Mouse (Mus musculus): ENCODE measurements around the gene Rad54l. TPM values are rescaled to one million over a fixed set of nuclear protein-coding genes. Genes with fewer than 3 reads are reported as not detected.

Gene Rad54l
- 25.0 and 29.4 TPM in 2 replicates for total RNA-seq (2012; rRNA removed)
- polyA plus RNA-seq (2012; ENCODE audit: insufficient read depth in 1 of 2, insufficient read length in 2 of 2, low read depth in 1 of 2, low replicate concordance in 2 of 2, missing spikeins in 1 of 2), result 10 to 100 TPM in 1 of 2 experiments, not detected in 1; 44.0 TPM

DNA sequence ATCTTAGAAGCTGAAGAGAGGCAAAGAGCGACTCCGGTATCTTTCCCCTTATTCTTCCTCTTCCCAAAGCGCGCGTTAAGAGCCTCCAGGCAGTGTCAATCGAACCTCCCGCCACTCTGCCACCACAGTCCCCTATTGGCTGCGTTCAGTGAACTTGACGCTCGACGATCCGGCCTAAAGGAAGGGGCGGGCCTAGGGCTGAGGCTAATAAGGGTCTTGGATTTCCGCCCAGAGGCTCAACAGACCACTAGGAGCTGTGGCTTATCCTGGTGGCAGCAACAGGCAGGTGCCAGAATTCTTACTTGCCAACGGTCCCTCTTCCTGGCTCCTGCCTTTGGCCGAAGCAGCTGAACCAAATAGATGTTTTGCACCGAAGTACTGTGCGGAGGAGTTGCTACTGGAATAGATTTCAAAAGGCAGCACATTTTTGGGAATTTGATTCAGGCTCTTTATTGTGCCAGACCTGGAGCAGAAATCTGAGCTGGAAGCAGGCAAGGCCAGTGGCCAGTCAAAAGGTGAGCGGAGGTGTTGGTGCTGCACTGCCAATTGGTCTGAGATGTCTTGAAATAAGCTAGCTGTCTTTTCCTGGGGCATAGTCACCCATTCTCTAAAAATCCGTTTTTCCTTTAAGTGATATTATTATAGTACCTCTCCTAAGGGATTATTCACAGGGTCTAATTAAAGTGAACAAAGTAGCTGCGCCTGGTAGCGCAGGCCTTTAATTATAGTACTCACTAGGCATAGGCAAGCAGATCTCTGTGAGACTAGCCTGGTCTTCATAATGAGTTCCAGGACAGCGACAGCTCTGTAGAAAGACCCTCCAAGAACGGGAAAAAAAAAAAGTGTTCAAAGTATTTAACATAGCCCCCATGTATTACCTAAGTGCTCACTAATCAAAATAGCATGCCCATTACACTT is at the start of gene Rad54l, which contains the start of gene Pomgnt1:
Gene Rad54l (minus strand): TSS at position 89 of the 918 bp plus-strand sequence.
Gene Pomgnt1 (plus strand): TSS at position 239 of the 918 bp plus-strand sequence.
- peak; percentile 98 for DNase-seq (ENCODE audit: low read depth, low spot score)
- no peaks in the 10 kb centered on the region for H3K9me3 ChIP-seq (replicated peaks; ENCODE audit: insufficient read depth, low read length)
- H3K4me3 ChIP-seq (ENCODE audit: control insufficient read depth in 1 of 2, insufficient read depth in 1 of 2, low read depth in 2 of 2, low read length in 2 of 2), result peak within 1 kb of the TSS; percentile 60 to 99
- H3K4me1 ChIP-seq (ENCODE audit: control insufficient read depth in 1 of 2, insufficient read depth in 2 of 2, low read length in 2 of 2), result peaks cover 2 to 14% of the 10 kb centered on the region in 2 experiments; a peak in 3 of 4 replicates
- peak within 1 kb of the TSS; percentile 96 for H3K27ac ChIP-seq (ENCODE audit: control insufficient read depth, low read depth, low read length)
- peaks cover 0 to 23% of the 10 kb centered on the region in 2 experiments; a peak in 2 of 4 replicates for H3K36me3 ChIP-seq (ENCODE audit: control insufficient read depth in 1 of 2, insufficient read depth in 2 of 2, low read length in 2 of 2)
- H3K9ac ChIP-seq (ENCODE audit: control insufficient read depth, low read depth, low read length, poor library complexity, severe bottlenecking), result peak within 1 kb of the TSS; percentile 95
- peaks cover 13% of the 10 kb centered on the region for H3K79me2 ChIP-seq (ENCODE audit: control insufficient read depth, insufficient read depth, low read length, poor library complexity)
- no peaks in the 10 kb centered on the region for H3K27me3 ChIP-seq (ENCODE audit: control insufficient read depth in 1 of 2, insufficient read depth in 2 of 2, low read length in 2 of 2)
- TF ChIP-seq MAX (IDR thresholded peaks at IDR 0.05; ENCODE audit: low read length) (no peak), KAT2A (conservative IDR thresholded peaks at IDR 0.05; ENCODE audit: low read depth, low read length) (no peak; the same call in 1 of the 2 replicates), USF1 (IDR thresholded peaks at IDR 0.05; ENCODE audit: low read depth, low read length) (no peak), TAL1 (IDR thresholded peaks at IDR 0.05; ENCODE audit: low read length) (no peak), HCFC1 (IDR thresholded peaks at IDR 0.05; ENCODE audit: low read depth, low read length) (peak; percentile 94), ETS1 (IDR thresholded peaks at IDR 0.05; ENCODE audit: low read depth, low read length) (no peak), GABPA (IDR thresholded peaks at IDR 0.05; ENCODE audit: low read depth, low read length) (no peak), POLR2AphosphoS5 (IDR thresholded peaks at IDR 0.05; ENCODE audit: borderline replicate concordance, low read depth, low read length) (no peak), CHD2 (IDR thresholded peaks at IDR 0.05; ENCODE audit: low read length) (peak; percentile 69), SIN3A (IDR thresholded peaks at IDR 0.05; ENCODE audit: low read length) (peak; percentile 99), MXI1 (IDR thresholded peaks at IDR 0.05; ENCODE audit: low read depth, low read length) (peak; percentile 77; the same call in 1 of the 2 replicates), RCOR1 (IDR thresholded peaks at IDR 0.05; ENCODE audit: low read depth, low read length) (no peak), POLR2AphosphoS2 (IDR thresholded peaks at IDR 0.05; ENCODE audit: low read length) (no peak; the same call in 1 of the 2 replicates), ZC3H11A (IDR thresholded peaks at IDR 0.05; ENCODE audit: low read depth, low read length) (no peak), MYC (IDR thresholded peaks at IDR 0.05; ENCODE audit: low read depth, low read length) (no peak), CHD1 (IDR thresholded peaks at IDR 0.05; ENCODE audit: low read depth, low read length) (0 out of 2 replicates have a peak, but pooled peaks have one; percentile 38), MYB (IDR thresholded peaks at IDR 0.05; ENCODE audit: low read depth, low read length) (no peak), ZNF384 (IDR thresholded peaks at IDR 0.05; ENCODE audit: low read depth, low read length) (no peak), POLR2A (IDR thresholded peaks at IDR 0.05; ENCODE audit: control insufficient read depth in 1 of 2, insufficient read depth in 1 of 2, low read depth in 1 of 2, low read length in 2 of 2, poor library complexity in 1 of 2) (peak; percentile 71 to 95; a peak in 3 of 4 replicates), TBP (IDR thresholded peaks at IDR 0.05; ENCODE audit: low read depth, low read length) (peak; percentile 96), NELFE (IDR thresholded peaks at IDR 0.05; ENCODE audit: low read depth, low read length) (peak; percentile 84), SMC3 (IDR thresholded peaks at IDR 0.05; ENCODE audit: low read depth, low read length) (no peak), MEF2A (IDR thresholded peaks at IDR 0.05; ENCODE audit: extremely low read depth, insufficient replicate concordance, low read depth, low read length, poor library complexity, severe bottlenecking) (no peak), CTCF (IDR thresholded peaks at IDR 0.05 in 2 of 3, conservative IDR thresholded peaks at IDR 0.05 in 1 of 3; ENCODE audit: control insufficient read depth in 1 of 3, insufficient read depth in 1 of 3, low read depth in 2 of 3, low read length in 3 of 3, poor library complexity in 1 of 3, severe bottlenecking in 1 of 3) (peak in 1 of 3 experiments; percentile 11; a peak in 1 of 6 replicates), TCF12 (IDR thresholded peaks at IDR 0.05; ENCODE audit: low read depth, low read length) (peak; percentile 44; the same call in 1 of the 2 replicates), MAZ (IDR thresholded peaks at IDR 0.05; ENCODE audit: low read depth, low read length) (no peak), BHLHE40 (IDR thresholded peaks at IDR 0.05; ENCODE audit: borderline replicate concordance, low read depth, low read length) (no peak), RAD21 (IDR thresholded peaks at IDR 0.05; ENCODE audit: low read depth, low read length) (no peak), UBTF (IDR thresholded peaks at IDR 0.05; ENCODE audit: borderline replicate concordance, insufficient read depth, low read depth, low read length) (no peak), ELF1 (IDR thresholded peaks at IDR 0.05; ENCODE audit: low read depth, low read length) (peak; percentile 95), ZMIZ1 (IDR thresholded peaks at IDR 0.05; ENCODE audit: low read depth, low read length) (peak; percentile 94), GATA1 (IDR thresholded peaks at IDR 0.05; ENCODE audit: low read depth, low read length) (peak; percentile 48; the same call in 1 of the 2 replicates), JUND (IDR thresholded peaks at IDR 0.05; ENCODE audit: low read depth, low read length) (no peak), MAFK (IDR thresholded peaks at IDR 0.05; ENCODE audit: borderline replicate concordance, low read depth, low read length) (no peak), EP300 (IDR thresholded peaks at IDR 0.05; ENCODE audit: low read depth in 1 of 2, low read length in 2 of 2) (no peak)

All from MEL (cell line).